Mouse (Mus musculus): Measurements from ENCODE around the gene Col27a1. TPM values are rescaled to one million over a fixed set of nuclear protein-coding genes. Genes with fewer than 3 reads are reported as not detected.
A peak's percentile ranks its signal among the peaks of the same experiment; 100 is the strongest.

Col27a1 gene
- total RNA-seq, 2 experiments from 2014 or later = 1.1 to 1.6 TPM

- DNase-seq = peak; percentile 25 to 50
Measured at GRCm38 (mm10) chr4:63225373-63225772, 11.6 kb downstream of the Col27a1 start.

- no peak for DNase-seq
Measured at GRCm38 (mm10) chr4:63226164-63226882, 12.5 kb downstream of the Col27a1 start.

- no peak for DNase-seq
Measured at GRCm38 (mm10) chr4:63226883-63227235, 13.1 kb downstream of the Col27a1 start.

GRCm38 (mm10) chr4:63228943-63229342 lies 15.1 kb downstream of the Col27a1 start:
- no peak for DNase-seq

- peak; percentile 80 to 83 for DNase-seq
Measured at GRCm38 (mm10) chr4:63229991-63230581, 16.3 kb downstream of the Col27a1 start.

- DNase-seq = peak; percentile 72 to 88
Measured at GRCm38 (mm10) chr4:63231121-63231520, 17.3 kb downstream of the Col27a1 start.

- peak in 1 of 2 experiments; percentile 43 for DNase-seq
Measured at GRCm38 (mm10) chr4:63232542-63233020, 18.8 kb downstream of the Col27a1 start.

GRCm38 (mm10) chr4:63233557-63234452 lies 20.0 kb downstream of the Col27a1 start:
- DNase-seq = peak in 1 of 2 experiments; percentile 37

GRCm38 (mm10) chr4:63234852-63235251 lies 21.0 kb downstream of the Col27a1 start:
- no peak for DNase-seq

GRCm38 (mm10) chr4:63236235-63236634 lies 22.4 kb downstream of the Col27a1 start:
- DNase-seq = no peak

- no peak for DNase-seq
Measured at GRCm38 (mm10) chr4:63237225-63237624, 23.4 kb downstream of the Col27a1 start.

GRCm38 (mm10) chr4:63238141-63238540 lies 24.3 kb downstream of the Col27a1 start:
- DNase-seq = no peak

GRCm38 (mm10) chr4:63238722-63239121 lies 24.9 kb downstream of the Col27a1 start:
- DNase-seq = no peak

- DNase-seq = no peak
Measured at GRCm38 (mm10) chr4:63241031-63241430, 27.2 kb downstream of the Col27a1 start.

GRCm38 (mm10) chr4:63247991-63248390 lies 34.2 kb downstream of the Col27a1 start:
- DNase-seq = no peak

GRCm38 (mm10) chr4:63248951-63249350 lies 35.1 kb downstream of the Col27a1 start:
- no peak for DNase-seq

GRCm38 (mm10) chr4:63251760-63252159 lies 38.0 kb downstream of the Col27a1 start:
- no peak for DNase-seq

- peak; percentile 67 to 80 for DNase-seq
Measured at GRCm38 (mm10) chr4:63253716-63254115, 39.9 kb downstream of the Col27a1 start.

- DNase-seq = no peak
Measured at GRCm38 (mm10) chr4:63254151-63254550, 40.3 kb downstream of the Col27a1 start.

GRCm38 (mm10) chr4:63256371-63256770 lies 42.6 kb downstream of the Col27a1 start:
- no peak for DNase-seq

- DNase-seq = peak; percentile 30 to 48
Measured at GRCm38 (mm10) chr4:63257346-63257745, 43.5 kb downstream of the Col27a1 start.

- DNase-seq = no peak
Measured at GRCm38 (mm10) chr4:63258096-63258495, 44.3 kb downstream of the Col27a1 start.

- no peak for DNase-seq
Measured at GRCm38 (mm10) chr4:63259066-63259465, 45.3 kb downstream of the Col27a1 start.
